Mouse (Mus musculus) small intestine, adult 2 months (tissue): Measurements from ENCODE around the gene Tnxb.

Experiments used
- CTCF ChIP-seq: fragments of 200-500 bp; IDR thresholded peaks from 2 replicates; pipeline ENCODE4 v1.5.1; 2012; ENCODE audit warnings: low read depth, mild to moderate bottlenecking, control low read depth, inconsistent platforms, low read length, moderate library complexity, mixed read lengths; ENCODE audit not compliant: insufficient replicate concordance, insufficient read length; ENCODE audit errors: extremely low read depth
- POLR2A ChIP-seq: fragments of 200-500 bp; IDR thresholded peaks from 2 replicates; pipeline ENCODE4 v1.6.1; 2012; ENCODE audit warnings: low read depth, mild to moderate bottlenecking, control low read depth, inconsistent platforms, low read length, moderate library complexity

DNA sequence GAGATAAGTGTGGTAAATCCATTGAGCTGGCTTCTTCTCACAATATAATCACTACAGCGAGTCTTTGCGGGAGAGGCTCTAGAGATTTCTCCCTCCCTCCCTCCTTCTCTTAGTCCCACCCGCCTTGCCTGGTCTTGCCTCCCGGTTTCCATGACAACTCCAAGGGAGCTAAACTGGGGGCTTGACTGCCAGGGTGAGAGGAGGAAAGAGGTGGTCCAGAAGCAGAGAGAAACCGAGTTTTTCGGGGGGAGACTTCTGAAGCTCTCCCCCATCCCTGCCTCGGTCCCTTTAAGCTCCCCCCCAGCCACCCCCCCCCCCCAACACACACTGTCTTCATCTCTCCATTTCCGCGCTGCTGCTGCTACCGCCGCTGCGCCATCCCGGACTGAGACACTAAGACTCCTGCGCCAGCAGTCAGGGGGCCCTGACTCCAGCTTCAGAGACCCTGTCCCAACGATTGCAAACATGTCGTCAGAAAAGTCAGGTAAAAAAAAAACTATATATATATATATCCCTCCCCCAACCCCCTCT, 41.0 kb upstream of the Tnxb start, which contains the start of gene Prrt1:
- TF ChIP-seq CTCF: no peak
- TF ChIP-seq POLR2A: no peak
